Mouse (Mus musculus): Measurements from ENCODE around the gene Sptbn4.

Sptbn4 gene

DNA sequence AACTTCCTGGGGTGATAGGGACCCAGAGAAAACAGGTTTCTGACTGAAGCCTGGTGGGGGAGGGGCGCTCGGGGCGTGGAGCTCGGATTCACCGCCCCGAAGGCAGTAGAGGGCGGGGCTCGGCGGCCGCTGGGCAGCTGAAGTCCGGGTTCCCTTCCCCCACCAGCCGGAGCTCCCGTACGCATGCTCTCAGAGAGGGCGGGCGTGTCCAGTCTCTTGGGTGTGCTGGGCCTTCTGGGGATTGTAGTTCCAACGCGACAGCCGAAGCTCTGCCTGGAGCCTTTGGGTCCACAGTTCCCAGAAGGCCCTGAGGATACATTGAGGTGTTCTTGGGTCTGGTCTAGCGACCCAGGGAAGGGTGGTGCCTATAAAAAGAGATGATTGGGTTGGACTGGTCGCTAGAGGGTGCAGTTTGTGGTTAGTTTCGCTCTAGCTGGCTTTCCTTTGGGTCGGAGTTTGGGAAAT, 27.0 kb upstream of the Sptbn4 start:
- DNase-seq (ENCODE audit: low read depth) = peak; percentile 99

- no peak for DNase-seq (ENCODE audit: low read depth)
Measured at GRCm38 (mm10) chr7:27473835-27474489, 26.5 kb upstream of the Sptbn4 start.

DNA sequence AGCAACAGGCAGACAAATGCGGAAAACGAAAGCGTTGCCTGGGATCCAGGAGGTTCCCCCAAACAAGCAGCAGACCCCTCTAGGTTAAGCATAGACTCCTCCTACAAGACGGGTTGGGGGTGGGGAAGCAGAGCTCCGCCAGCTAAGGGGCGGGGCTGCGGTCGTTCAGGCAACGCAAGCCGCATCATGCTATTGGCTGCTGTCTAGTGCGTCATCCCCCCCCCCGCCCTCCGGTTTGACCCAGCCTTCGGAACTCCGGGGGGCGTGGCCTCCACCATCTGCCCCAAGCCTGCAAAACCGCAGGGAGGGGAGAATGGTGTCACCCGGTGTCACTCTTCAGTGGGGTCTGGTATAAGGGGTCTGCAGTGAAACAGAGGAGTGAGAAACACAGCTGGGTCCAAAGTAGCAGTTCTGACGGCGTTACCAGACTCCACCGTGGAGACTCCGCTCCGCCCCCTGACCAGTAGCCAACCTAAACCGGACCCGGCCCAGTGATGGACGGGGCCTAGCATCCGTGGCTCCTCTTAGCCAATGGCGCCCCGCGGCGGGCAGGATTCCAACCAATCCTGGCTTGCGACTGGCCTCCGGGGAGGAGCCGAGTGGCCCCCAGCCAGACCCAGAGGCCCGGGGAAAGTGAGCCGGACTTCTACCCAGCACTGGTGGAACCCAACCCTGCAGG, 25.8 kb upstream of the Sptbn4 start, which contains the start of gene Sertad3:
TSS of gene Sertad3 (plus strand) at position 613 of the 679 bp plus-strand sequence.
- peak; percentile 93 for DNase-seq (ENCODE audit: low read depth)

DNA sequence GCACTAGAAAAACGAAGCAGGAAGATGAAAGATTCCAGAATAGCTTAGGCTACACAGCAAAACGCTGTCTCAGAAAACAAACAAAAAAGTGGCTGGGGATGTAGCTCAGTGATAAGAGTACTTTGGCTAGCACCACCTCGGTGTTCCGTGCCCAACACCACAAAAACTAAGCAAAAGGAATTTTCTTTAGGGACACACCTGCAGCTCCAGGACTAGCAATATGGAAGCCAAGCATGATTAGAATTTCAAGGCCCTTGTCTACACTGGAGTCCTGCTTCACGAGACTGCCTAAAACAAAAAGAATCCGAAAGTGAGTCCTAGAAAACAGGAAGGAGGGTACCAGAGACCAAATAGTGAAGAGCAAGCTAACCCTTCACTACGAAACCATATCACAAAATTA, 25.1 kb upstream of the Sptbn4 start:
- DNase-seq (ENCODE audit: low read depth) = no peak

DNA sequence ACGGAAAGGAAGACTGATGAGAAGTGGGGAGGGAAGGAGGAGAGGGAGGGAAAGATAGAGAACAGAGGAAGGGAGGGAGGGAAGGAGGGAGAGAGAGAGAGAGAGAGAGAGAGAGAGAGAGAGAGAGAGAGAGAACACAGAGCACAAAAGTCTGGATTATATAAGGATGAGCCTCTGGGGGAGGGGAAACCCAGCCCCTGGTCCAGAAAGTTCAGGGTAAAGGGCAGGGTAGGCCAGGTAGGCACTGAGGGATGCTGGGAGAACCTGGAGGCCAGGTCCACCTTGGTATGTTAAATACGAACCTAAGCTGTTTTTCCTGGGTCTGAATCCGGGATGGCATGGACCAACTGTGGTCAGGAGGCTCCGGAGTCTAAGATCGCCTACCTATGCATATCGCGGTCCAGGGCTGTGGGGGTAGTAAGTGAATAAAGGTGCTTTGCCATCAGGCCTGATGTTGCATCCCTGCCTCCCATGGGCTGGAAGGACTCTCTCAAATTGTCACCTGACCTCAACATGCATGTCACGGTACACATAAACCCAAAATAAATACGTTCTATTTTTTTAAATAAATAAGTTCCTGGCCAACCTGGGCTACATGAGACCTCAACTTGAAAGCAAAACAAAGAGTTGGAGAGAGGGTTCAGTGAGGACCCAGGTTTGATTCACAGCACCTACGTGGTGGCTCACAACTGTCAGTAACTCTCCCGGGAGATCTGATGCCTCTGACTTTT, 24.1 kb upstream of the Sptbn4 start:
- DNase-seq (ENCODE audit: low read depth) = no peak

DNA sequence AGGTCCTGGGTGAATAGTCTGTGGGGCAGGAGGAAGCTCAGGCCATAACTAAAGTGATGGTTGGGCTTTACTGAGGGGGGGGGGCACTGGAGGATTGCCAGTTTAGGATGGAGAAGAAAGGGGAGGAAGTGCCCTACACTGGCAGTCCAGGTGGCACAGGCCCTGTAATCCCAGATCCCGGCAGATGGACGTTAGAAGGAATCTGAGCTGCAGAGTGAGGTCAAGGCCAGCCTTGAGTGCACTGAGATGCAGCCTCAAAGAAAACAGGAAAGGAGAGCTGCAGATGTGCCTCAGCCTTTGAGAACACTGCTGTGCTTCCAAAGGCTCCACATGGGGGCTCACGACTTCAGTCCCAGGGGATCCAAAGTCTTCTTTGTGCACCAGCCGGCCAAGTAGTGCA, 20.2 kb upstream of the Sptbn4 start:
- DNase-seq (ENCODE audit: low read depth) = no peak

GRCm38 (mm10) chr7:27460477-27460876, 13.0 kb upstream of the Sptbn4 start:
- DNase-seq (ENCODE audit: low read depth) = no peak

DNA sequence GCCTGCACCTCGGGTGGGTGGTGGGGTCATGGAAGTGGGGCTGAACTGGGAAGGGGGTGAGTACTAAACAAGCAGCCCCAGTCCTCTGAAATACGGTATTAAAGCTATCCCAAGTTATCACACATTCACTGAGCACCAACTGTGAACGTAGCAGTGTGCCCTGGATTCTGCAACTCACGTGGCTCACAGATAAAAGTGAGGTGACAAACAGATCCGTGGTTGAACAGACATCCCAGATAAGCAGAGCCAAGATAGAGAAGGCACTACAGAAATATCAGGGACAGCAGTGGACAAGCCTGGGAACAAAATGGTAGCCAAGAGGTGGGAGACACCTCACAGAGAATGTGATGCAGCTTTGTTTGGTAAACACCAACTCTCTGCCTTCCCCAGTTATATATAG, 12.2 kb upstream of the Sptbn4 start:
- DNase-seq (ENCODE audit: low read depth) = no peak

- DNase-seq (ENCODE audit: low read depth) = no peak
Measured at GRCm38 (mm10) chr7:27458614-27459013, 11.1 kb upstream of the Sptbn4 start.

DNA sequence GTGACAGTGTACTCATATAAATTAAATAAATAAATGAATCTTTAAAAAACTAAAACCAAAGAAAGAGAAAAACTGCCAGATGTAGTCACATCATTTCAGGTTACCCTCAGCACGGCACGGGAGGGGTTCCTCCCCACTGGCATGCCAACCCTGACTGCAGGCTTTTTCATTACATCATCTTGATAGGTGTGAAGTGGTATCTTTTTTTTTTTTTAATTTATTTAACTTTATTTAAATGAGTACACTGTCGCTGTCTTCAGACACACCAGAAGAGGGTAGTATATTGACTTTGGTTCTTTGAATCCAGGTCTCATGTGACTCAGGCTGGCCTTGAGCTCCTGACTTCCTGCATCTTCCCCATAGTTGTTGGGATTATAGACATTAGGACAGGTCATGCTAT, 7.8 kb upstream of the Sptbn4 start:
- DNase-seq (ENCODE audit: low read depth) = no peak

DNA sequence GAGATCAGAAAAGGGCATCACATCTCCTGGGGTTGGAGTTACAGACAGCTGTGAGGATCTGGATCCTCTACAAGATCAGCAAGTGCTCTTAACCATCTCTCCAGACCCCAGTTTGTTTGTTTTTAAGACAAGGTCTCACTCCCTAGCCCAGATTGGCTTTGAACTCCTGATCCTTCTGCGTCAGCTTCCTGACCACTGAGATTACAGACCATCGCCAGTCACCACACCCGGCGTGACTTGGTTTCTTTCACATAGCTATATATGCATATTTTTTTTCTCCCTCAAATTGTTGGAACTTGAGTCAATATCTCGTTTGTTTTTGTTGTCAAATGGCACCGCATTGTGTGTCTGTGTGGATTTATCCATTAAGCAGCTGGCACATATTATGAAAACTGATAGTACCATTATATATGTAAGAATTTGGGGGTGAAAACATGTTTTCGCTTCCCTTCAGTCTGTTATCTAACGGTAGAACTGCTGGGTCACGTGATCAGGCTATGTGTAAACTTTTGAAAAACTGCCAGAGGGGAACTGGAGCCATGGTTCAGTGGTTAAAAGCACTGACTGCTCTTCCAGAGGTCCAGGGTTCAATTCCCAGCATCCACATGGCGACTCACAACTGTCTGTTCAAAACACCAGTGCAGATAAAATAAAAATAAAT, 7.1 kb upstream of the Sptbn4 start:
- no peak for DNase-seq (ENCODE audit: low read depth)

- DNase-seq (ENCODE audit: low read depth) = no peak
Measured at GRCm38 (mm10) chr7:27452206-27452770, 4.8 kb upstream of the Sptbn4 start.

GRCm38 (mm10) chr7:27451359-27451758, 3.9 kb upstream of the Sptbn4 start:
- no peak for DNase-seq (ENCODE audit: low read depth)

- no peak for DNase-seq (ENCODE audit: low read depth)
Measured at GRCm38 (mm10) chr7:27449256-27449862, 1.9 kb upstream of the Sptbn4 start.

- DNase-seq (ENCODE audit: low read depth) = no peak
Measured at GRCm38 (mm10) chr7:27448421-27449206, 1.1 kb upstream of the Sptbn4 start.

- no peak for DNase-seq (ENCODE audit: low read depth)
Measured at GRCm38 (mm10) chr7:27446521-27447418, 716 bp downstream of the Sptbn4 start.

- DNase-seq (ENCODE audit: low read depth) = no peak
Measured at GRCm38 (mm10) chr7:27446051-27446450, 1.4 kb downstream of the Sptbn4 start.

DNA sequence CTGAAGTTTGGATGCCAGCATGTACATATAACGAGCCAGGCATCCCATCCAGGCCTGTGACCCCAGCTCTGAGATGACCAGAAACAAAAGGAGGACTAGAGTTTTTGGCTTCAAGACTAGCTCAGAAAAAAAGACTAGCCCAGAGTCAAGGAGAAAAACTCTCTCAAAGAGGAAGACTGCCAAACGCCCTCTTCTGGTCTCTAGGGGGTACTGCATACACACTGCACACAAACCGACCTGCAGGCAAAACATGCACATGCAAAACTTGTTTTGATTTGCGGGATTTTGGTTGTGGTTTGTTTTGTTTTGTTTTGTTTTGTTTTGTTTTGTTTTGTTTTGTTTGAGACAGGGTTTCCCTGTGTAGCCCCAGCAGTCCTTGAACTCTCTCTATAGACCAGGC, 7.5 kb downstream of the Sptbn4 start:
- DNase-seq (ENCODE audit: low read depth) = no peak

GRCm38 (mm10) chr7:27437544-27437943, 9.9 kb downstream of the Sptbn4 start:
- no peak for DNase-seq (ENCODE audit: low read depth)

DNA sequence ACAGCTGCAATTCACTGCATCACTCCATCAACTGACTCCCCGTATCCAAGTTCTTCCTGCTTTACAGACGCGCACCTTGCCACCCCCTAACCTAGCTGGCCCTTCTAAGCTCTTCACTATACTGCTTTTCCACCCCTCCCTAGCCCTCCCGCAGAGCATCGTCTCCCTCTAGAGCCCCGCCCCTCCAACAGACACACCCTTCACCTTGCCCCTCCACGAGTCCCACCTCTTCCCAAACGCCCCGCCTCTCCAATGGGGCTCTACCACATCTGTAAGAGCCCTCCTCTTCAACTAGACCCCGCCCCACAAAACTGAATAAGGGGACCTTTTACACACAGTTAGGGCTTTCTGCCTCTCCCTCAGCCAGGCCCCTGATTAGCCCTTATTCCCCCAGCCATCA, 13.7 kb downstream of the Sptbn4 start:
- DNase-seq (ENCODE audit: low read depth) = no peak

Measured in fibroblast of lung, adult 2 months (primary cell).